Mouse (Mus musculus): Measurements from ENCODE around the gene Ccdc40. TPM values are rescaled to one million over a fixed set of nuclear protein-coding genes. Genes with fewer than 3 reads are reported as not detected.
A peak's percentile ranks its signal among the peaks of the same experiment; 100 is the strongest.

The Ccdc40 gene
- polyA plus RNA-seq, 1 experiment from 2014 or later: 0.13 TPM

- peak; percentile 55 for ATAC-seq
- in situ Hi-C loops (cut with MboI; ENCODE audit: low pct_unique_long_range_greater_than_20kb): loop anchor here (5.0 kb wide), 1 partner anchor 138 kb away; no protein-coding TSS in a partner anchor
- DNase-seq (ENCODE audit: low read depth, low spot score): no peak
- ChIA-PET CTCF (interaction anchor here (0.7 to 3.7 kb wide), 16 partner anchors 9 to 160 kb away, joined by 3 to 44 read pairs (median 3); no protein-coding TSS in a partner anchor), POLR2A (interaction anchor here (0.7 to 2.3 kb wide), 5 partner anchors 39 to 148 kb away, joined by 3 to 16 read pairs (median 5); partner anchors contain the start of gene Cbx4)
- peak; percentile 95 for TF ChIP-seq CTCF (IDR thresholded peaks at IDR 0.05)
- no peaks in the 10 kb centered on the region for H3K27me3 ChIP-seq
Observed at GRCm38 (mm10) chr11:119190498-119190897, 37.9 kb upstream of the Ccdc40 start.

- ATAC-seq (no peak), DNase-seq (ENCODE audit: low read depth, low spot score) (no peak)
- in situ Hi-C loops (cut with MboI; ENCODE audit: low pct_unique_long_range_greater_than_20kb): loop anchor here (5.0 kb wide), 1 partner anchor 139 kb away; no protein-coding TSS in a partner anchor
- ChIA-PET CTCF (interaction anchor here (0.6 to 2.7 kb wide), 7 partner anchors 12 to 140 kb away, joined by 3 to 8 read pairs (median 4); no protein-coding TSS in a partner anchor), POLR2A (interaction anchor here (0.8 to 2.3 kb wide), 4 partner anchors 64 to 151 kb away, joined by 3 to 16 read pairs (median 6); partner anchors contain the start of genes Cbx4 and Cbx8)
- no peak for TF ChIP-seq CTCF (IDR thresholded peaks at IDR 0.05)
- H3K27me3 ChIP-seq: no peaks in the 10 kb centered on the region
Observed at GRCm38 (mm10) chr11:119191606-119192081, 36.7 kb upstream of the Ccdc40 start.

GRCm38 (mm10) chr11:119192176-119192575 is 36.2 kb upstream of the Ccdc40 start:
- TF ChIP-seq CTCF (IDR thresholded peaks at IDR 0.05): no peak
- in situ Hi-C loops (cut with MboI; ENCODE audit: low pct_unique_long_range_greater_than_20kb): loop anchor here (5.0 kb wide), 1 partner anchor 140 kb away; no protein-coding TSS in a partner anchor
- POLR2A ChIA-PET: interaction anchor here (0.8 to 2.3 kb wide), 2 partner anchors 66 to 106 kb away, joined by 3 to 16 read pairs; partner anchors contain the start of gene Cbx4
- ATAC-seq: no peak
- no peak for DNase-seq (ENCODE audit: low read depth, low spot score)
- no peaks in the 10 kb centered on the region for H3K27me3 ChIP-seq
- CTCF ChIA-PET: interaction anchor here (0.7 to 2.7 kb wide), 5 partner anchors 10 to 140 kb away, joined by 3 to 7 read pairs (median 4); no protein-coding TSS in a partner anchor

- ChIA-PET POLR2A (no interaction called here), CTCF (interaction anchor here (0.8 to 2.7 kb wide), 3 partner anchors 9 to 66 kb away, joined by 3 to 7 read pairs (median 4); no protein-coding TSS in a partner anchor)
- ATAC-seq (no peak), DNase-seq (ENCODE audit: low read depth, low spot score) (no peak)
- in situ Hi-C loops (cut with MboI; ENCODE audit: low pct_unique_long_range_greater_than_20kb): loop anchor here (5.0 kb wide), 1 partner anchor 140 kb away; no protein-coding TSS in a partner anchor
- TF ChIP-seq CTCF (IDR thresholded peaks at IDR 0.05): no peak
- no peaks in the 10 kb centered on the region for H3K27me3 ChIP-seq
Observed at GRCm38 (mm10) chr11:119192605-119193004, 35.8 kb upstream of the Ccdc40 start.

- ATAC-seq: no peak
- no peak for TF ChIP-seq CTCF (IDR thresholded peaks at IDR 0.05)
- no peak for DNase-seq (ENCODE audit: low read depth, low spot score)
- no peaks in the 10 kb centered on the region for H3K27me3 ChIP-seq
- POLR2A ChIA-PET: no interaction called here
- in situ Hi-C loops (cut with MboI; ENCODE audit: low pct_unique_long_range_greater_than_20kb): no loop called here
- CTCF ChIA-PET: interaction anchor here (1.4 kb wide), 1 partner anchor 146 kb away, joined by 4 read pairs; no protein-coding TSS in a partner anchor
Observed at GRCm38 (mm10) chr11:119197618-119198563, 30.5 kb upstream of the Ccdc40 start.

GRCm38 (mm10) chr11:119198564-119199232 is 29.7 kb upstream of the Ccdc40 start:
- in situ Hi-C loops (cut with MboI; ENCODE audit: low pct_unique_long_range_greater_than_20kb): no loop called here
- ATAC-seq (no peak), DNase-seq (ENCODE audit: low read depth, low spot score) (no peak)
- TF ChIP-seq CTCF (IDR thresholded peaks at IDR 0.05): peak; percentile 63
- CTCF ChIA-PET: interaction anchor here (1.4 kb wide), 1 partner anchor 147 kb away, joined by 4 read pairs; no protein-coding TSS in a partner anchor
- no peaks in the 10 kb centered on the region for H3K27me3 ChIP-seq
- POLR2A ChIA-PET: no interaction called here

GRCm38 (mm10) chr11:119199233-119199601 is 29.2 kb upstream of the Ccdc40 start:
- ChIA-PET POLR2A (no interaction called here), CTCF (interaction anchor here (1.4 kb wide), 1 partner anchor 147 kb away, joined by 4 read pairs; no protein-coding TSS in a partner anchor)
- no peak for ATAC-seq
- no peak for TF ChIP-seq CTCF (IDR thresholded peaks at IDR 0.05)
- DNase-seq (ENCODE audit: low read depth, low spot score): no peak
- in situ Hi-C loops (cut with MboI; ENCODE audit: low pct_unique_long_range_greater_than_20kb): no loop called here
- no peaks in the 10 kb centered on the region for H3K27me3 ChIP-seq

- CTCF ChIA-PET: interaction anchor here (0.7 to 1.5 kb wide), 7 partner anchors 9 to 154 kb away, joined by 3 to 4 read pairs (median 3); no protein-coding TSS in a partner anchor
- peak; percentile 77 for TF ChIP-seq CTCF (IDR thresholded peaks at IDR 0.05)
- ATAC-seq: no peak
- no peaks in the 10 kb centered on the region for H3K27me3 ChIP-seq
- in situ Hi-C loops (cut with MboI; ENCODE audit: low pct_unique_long_range_greater_than_20kb): no loop called here
- POLR2A ChIA-PET: no interaction called here
- no peak for DNase-seq (ENCODE audit: low read depth, low spot score)
Observed at GRCm38 (mm10) chr11:119203423-119203822, 24.9 kb upstream of the Ccdc40 start.

GRCm38 (mm10) chr11:119205738-119206137 is 22.6 kb upstream of the Ccdc40 start:
- ChIA-PET POLR2A (no interaction called here), CTCF (interaction anchor here (1.2 to 3.0 kb wide), 14 partner anchors 9 to 164 kb away, joined by 3 to 22 read pairs (median 8); no protein-coding TSS in a partner anchor)
- ATAC-seq (no peak), DNase-seq (ENCODE audit: low read depth, low spot score) (no peak)
- TF ChIP-seq CTCF (IDR thresholded peaks at IDR 0.05): no peak
- in situ Hi-C loops (cut with MboI; ENCODE audit: low pct_unique_long_range_greater_than_20kb): loop anchor here (5.0 kb wide), 1 partner anchor 42 kb away; no protein-coding TSS in a partner anchor
- no peaks in the 10 kb centered on the region for H3K27me3 ChIP-seq

All from Patski (cell line).